Mouse (Mus musculus) urinary bladder, adult 18-20 months (tissue): ENCODE measurements around the gene Gm5127.

Experiments used
- DNase-seq, 2 experiments: peaks; one replicate each; pipeline ENCODE4 v3.0.0; 2022; ENCODE audit warnings: low spot score in 2 of 2, mixed read lengths in 2 of 2

The Gm5127 gene

DNA sequence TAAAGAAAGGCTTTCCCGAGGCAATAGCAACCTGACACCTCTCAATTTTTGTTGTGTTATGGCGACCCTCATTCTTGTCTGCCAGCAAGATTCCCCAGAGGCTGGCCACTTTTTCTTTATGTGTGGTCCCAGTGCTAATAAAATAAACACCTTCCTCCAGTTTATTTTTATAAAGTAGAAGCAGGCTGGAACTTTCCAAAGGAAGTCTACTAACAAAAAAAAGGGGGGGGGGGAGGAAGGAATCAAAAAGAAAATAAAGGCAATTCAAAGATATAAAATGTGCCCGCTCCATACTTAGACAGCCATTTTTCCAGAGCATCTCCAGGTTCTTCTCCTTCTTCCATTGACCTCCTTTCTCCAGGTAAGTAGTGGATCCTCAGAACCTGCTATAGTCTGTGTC, at the start of gene Gm5127:
Gm5127 (plus strand) TSS at position 301 of the 400 bp plus-strand sequence.
- no peak for DNase-seq

- no peak for DNase-seq
Measured at GRCm38 (mm10) chrX:106536359-106536758, 46.6 kb upstream of the Gm5127 start.

GRCm38 (mm10) chrX:106555457-106555856, 27.5 kb upstream of the Gm5127 start:
- DNase-seq, result no peak

DNA sequence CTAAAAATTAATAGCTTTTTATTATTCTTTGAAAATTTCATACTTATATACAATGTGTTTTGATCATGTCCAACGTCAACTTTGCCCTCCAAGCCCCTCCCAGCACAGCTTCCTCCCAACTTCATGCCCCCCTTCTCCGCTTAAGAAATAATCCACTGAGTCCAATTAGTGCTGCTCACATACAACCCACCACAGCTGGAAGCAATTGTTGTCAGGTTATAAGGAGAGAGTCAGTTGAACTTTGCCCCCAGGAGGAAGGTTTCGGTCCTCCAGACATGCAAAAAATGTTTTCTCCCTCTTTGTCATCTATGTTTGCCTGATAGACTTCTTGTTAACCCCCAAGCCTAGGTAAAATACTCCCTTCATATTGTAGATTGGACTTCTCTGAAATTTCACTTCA, 4.0 kb upstream of the Gm5127 start:
- no peak for DNase-seq

- no peak for DNase-seq
Measured at GRCm38 (mm10) chrX:106580410-106580809, 2.6 kb upstream of the Gm5127 start.

- DNase-seq, result no peak
Measured at GRCm38 (mm10) chrX:106582197-106582596, 789 bp upstream of the Gm5127 start.

- no peak for DNase-seq
Measured at GRCm38 (mm10) chrX:106593914-106594313, 10.9 kb downstream of the Gm5127 start.

GRCm38 (mm10) chrX:106595904-106596303, 12.9 kb downstream of the Gm5127 start:
- DNase-seq, result no peak

DNA sequence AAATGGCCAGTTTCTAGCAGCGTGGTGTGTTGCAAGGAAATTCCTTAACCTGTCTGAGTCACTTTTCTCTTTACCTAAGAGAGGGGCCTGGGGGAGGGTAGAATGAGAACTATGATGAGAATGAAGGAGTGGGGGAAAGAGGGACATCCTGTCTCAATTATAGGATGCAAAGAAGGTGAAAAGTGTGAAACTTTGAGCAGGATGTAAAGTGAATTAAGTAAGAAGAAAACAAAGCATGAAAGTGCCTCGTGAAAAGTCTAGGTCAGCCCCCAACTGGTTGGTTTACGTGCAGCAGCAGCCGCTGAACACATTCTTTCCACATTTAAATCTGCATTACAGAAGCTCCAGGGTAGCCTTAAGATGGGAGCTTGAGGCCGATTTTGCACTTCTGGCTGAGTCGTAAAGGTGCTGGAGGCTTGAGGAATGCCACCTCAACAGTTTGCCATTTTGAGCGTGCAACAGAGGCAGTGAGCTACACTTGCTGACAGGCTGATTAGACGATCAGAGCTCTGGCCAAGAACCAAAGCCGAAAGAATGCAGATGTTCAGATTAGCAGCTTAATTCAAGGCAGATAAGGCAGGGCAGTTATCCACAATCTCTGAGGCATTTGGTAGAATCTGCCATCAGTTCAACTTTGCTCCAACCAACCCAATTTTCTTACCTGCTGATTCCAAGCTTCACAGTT, 19.7 kb downstream of the Gm5127 start:
- peak in 1 of 2 experiments; percentile 3 for DNase-seq

DNA sequence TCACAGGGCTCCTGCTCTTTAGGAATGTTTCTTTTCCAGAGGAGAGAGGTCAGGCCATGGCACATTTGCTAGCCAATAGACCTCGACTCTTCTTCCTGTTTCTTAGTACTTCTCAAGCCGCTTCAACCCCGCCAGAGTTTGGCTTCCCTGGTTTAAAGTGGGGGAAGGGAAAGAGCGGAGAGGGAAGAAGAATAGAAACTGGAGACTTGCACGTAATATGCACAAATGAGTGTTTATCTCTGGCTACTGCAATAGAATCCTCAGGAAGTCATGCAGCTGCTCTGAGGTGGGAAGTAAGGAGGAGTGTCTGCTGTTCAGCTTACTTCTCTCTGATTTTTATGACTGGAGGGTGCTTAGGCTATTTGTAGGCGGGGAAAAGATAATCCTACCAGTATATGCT, 20.4 kb downstream of the Gm5127 start, which contains the start of gene Cysltr1:
Cysltr1 (minus strand) TSS at position 294 of the 400 bp plus-strand sequence.
- peak in 1 of 2 experiments; percentile 2 for DNase-seq

DNA sequence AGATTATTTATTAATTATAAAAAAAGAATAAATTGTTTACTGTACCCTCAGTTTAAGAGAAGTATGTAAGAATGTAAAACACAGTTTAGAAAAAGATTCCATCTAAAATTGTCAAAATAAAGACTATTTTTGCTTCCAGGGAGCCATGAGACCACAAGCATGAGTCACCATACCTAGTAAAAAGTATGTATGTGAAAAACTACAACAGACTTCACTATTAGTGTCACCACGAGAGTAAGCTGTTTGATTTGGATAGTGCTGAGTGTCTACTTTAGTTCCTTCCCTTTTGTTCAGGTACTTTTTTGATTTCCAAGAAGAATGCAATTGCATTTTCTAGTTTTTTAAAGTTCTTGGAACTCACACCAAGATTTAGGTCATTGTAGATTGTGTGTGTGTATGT, 39.5 kb downstream of the Gm5127 start:
- DNase-seq, result no peak

DNA sequence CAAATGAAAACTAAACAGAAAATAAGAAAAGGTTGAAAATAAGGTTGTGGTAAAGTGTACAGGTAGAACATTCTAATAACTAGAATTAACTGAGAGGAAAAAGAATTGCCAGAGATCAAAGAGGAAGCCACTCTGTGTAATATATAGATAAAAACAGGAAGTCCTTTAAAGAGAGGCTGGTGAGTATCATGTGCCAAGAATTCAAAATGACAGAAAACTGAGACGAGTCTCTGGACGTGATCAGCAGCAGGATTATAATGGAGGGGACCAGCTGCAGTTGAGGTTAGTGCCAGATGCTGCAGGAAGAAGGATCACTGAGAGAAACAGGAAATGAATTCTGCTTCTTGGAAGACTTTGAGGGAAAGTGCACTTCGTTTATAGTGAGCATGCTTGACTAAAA, 40.7 kb downstream of the Gm5127 start:
- DNase-seq, result no peak

GRCm38 (mm10) chrX:106628514-106628913, 45.5 kb downstream of the Gm5127 start:
- no peak for DNase-seq

- DNase-seq, result no peak
Measured at GRCm38 (mm10) chrX:106633543-106633942, 50.6 kb downstream of the Gm5127 start.

DNA sequence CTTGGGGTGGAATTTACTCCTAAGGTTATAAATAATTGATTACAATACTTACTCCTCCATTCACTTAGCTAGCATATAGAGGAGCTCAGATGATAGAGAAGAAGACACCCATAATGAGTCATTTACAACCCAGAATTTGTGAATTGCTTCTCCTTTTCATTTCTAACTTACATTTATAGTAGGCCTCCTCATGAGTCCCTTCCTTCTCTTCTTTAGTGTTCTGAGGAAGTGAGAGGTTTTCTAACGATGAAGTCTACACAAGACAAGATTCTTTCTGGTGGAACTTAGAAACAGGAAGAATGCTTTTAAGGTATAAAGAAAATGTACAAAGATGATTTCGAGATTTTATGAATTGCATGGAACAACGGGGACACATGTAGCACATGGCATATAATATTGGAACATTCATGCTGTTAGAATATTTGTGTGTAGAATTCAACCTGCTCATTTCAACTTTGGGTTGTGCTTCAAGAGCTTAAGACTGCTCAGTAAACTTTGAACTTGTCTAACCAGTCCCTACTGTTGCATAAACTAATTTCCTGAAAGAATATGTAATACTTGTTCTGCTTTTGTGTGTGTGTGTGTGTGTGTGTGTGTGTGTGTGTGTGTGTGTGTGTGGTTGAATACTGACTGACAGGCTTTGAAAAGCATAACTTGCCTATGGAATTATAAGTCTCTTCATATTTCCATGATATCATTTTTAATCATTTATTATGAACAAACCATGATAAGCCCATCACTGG, 52.0 kb downstream of the Gm5127 start:
- no peak for DNase-seq

DNA sequence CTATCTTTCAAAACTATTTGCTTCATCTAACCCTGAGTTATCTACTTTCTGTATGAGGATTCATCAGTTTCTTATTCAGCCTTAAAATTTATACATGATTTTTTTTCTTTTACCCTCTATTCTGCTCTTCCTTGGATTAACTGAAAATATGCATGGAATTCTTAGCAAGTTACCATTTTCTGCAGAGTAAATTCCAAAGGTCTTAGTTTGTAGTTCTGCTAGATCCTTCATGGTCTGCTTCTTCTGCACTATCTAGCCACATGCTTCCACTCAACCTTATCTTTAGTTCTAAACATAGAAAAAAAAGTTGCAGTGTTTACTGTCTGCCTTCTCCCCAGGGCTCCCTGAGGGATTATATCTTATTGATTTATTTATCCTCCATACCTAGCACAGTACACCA, 79.1 kb downstream of the Gm5127 start:
- no peak for DNase-seq

GRCm38 (mm10) chrX:106704590-106704989, 121.6 kb downstream of the Gm5127 start:
- no peak for DNase-seq

- no peak for DNase-seq
Measured at GRCm38 (mm10) chrX:106717160-106717559, 134.2 kb downstream of the Gm5127 start.

- DNase-seq, result no peak
Measured at GRCm38 (mm10) chrX:106742241-106742640, 159.3 kb downstream of the Gm5127 start.

DNA sequence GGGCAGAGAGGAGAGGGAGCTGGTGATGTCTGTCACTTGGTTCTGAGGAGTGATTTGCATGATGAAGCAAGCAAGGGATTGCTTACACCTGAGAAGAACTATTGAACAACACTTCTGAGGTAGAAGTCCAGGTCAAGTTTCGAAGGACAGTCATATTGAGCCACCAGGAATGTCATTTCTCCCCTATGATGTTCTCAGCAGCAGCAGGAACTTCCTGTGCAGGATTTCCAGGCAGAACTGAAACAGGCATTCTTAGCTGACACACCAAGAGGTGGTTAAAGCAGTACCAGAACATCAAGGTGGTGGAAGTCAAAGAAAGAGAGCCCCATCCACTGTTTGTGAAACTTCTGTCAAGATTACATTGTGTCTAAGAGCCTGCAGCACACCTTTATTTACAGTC, 172.3 kb downstream of the Gm5127 start:
- no peak for DNase-seq
